Mouse (Mus musculus): ENCODE data around the gene Gm34653. TPM values are rescaled to one million over a fixed set of nuclear protein-coding genes. Genes with fewer than 3 reads are reported as not detected.
"Not testable (repeated sequence)": the region's sequence is repeated elsewhere in the genome, so short reads cannot be mapped to it uniquely, and the experiment has no call there.

Gm34653 gene
- polyA plus RNA-seq, 1 experiment, result not detected

GRCm38 (mm10) chr2:34828026-34828425, 4.8 kb upstream of the Gm34653 start:
- Histone ChIP-seq H3K27me3 (ENCODE audit: control insufficient read depth, insufficient read depth, insufficient read length) (no peaks in the 10 kb centered on the region), H3K4me2 (ENCODE audit: low read depth) (no peak overlapping the region), H3ac (ENCODE audit: control insufficient read depth, insufficient read length) (no peak overlapping the region), H3K79me2 (ENCODE audit: control insufficient read depth, insufficient read depth) (peaks cover 27% of the 10 kb centered on the region), H3K36me3 (ENCODE audit: control insufficient read depth, insufficient read depth) (no peaks in the 10 kb centered on the region), H3K4me3 (no peak overlapping the region)
- TF ChIP-seq MAX (IDR thresholded peaks at IDR 0.05; ENCODE audit: low read depth) (no peak), POLR2A (IDR thresholded peaks at IDR 0.05; ENCODE audit: insufficient read length, low read depth) (no peak), POLR2AphosphoS2 (IDR thresholded peaks at IDR 0.05; ENCODE audit: insufficient read length, low read depth) (no peak), TCF12 (IDR thresholded peaks at IDR 0.05; ENCODE audit: insufficient read depth, poor library complexity, severe bottlenecking) (no peak), MYOD1 (IDR thresholded peaks at IDR 0.05; ENCODE audit: control insufficient read depth in 1 of 3, insufficient read length in 2 of 3, low read depth in 2 of 3) (no peak), SRF (IDR thresholded peaks at IDR 0.05; ENCODE audit: control insufficient read depth, insufficient read length, low read depth) (no peak), TCF3 (IDR thresholded peaks at IDR 0.05; ENCODE audit: insufficient read length, low read depth) (no peak), E2F4 (IDR thresholded peaks at IDR 0.05; ENCODE audit: insufficient read depth) (no peak), CEBPB (IDR thresholded peaks at IDR 0.05; ENCODE audit: insufficient read depth, poor library complexity, severe bottlenecking) (no peak), MYOG (IDR thresholded peaks at IDR 0.05; ENCODE audit: control insufficient read depth in 1 of 3, insufficient read depth in 1 of 3, insufficient read length in 2 of 3, low read depth in 2 of 3) (no peak), USF1 (IDR thresholded peaks at IDR 0.05; ENCODE audit: low read depth) (no peak), REST (IDR thresholded peaks at IDR 0.05; ENCODE audit: insufficient read depth, insufficient read length) (no peak)

GRCm38 (mm10) chr2:34830066-34830465, 2.7 kb upstream of the Gm34653 start:
- not testable (repeated sequence) for H3K27me3 ChIP-seq (ENCODE audit: control insufficient read depth, insufficient read depth, insufficient read length); H3K4me2 ChIP-seq (ENCODE audit: low read depth); H3K36me3 ChIP-seq (ENCODE audit: control insufficient read depth, insufficient read depth); H3K79me2 ChIP-seq (ENCODE audit: control insufficient read depth, insufficient read depth); H3ac ChIP-seq (ENCODE audit: control insufficient read depth, insufficient read length); H3K4me3 ChIP-seq

- Histone ChIP-seq H3K36me3 (ENCODE audit: control insufficient read depth, insufficient read depth) (no peaks in the 10 kb centered on the region), H3K27me3 (ENCODE audit: control insufficient read depth, insufficient read depth, insufficient read length) (peaks cover 7% of the 10 kb centered on the region), H3K4me3 (no peak overlapping the region), H3K79me2 (ENCODE audit: control insufficient read depth, insufficient read depth) (no peaks in the 10 kb centered on the region), H3K4me2 (ENCODE audit: low read depth) (no peak overlapping the region), H3ac (ENCODE audit: control insufficient read depth, insufficient read length) (no peak overlapping the region)
- TF ChIP-seq TCF3 (IDR thresholded peaks at IDR 0.05; ENCODE audit: insufficient read length, low read depth) (no peak), CEBPB (IDR thresholded peaks at IDR 0.05; ENCODE audit: insufficient read depth, poor library complexity, severe bottlenecking) (no peak), MYOG (IDR thresholded peaks at IDR 0.05; ENCODE audit: control insufficient read depth in 1 of 3, insufficient read depth in 1 of 3, insufficient read length in 2 of 3, low read depth in 2 of 3) (no peak), MAX (IDR thresholded peaks at IDR 0.05; ENCODE audit: low read depth) (no peak), SRF (IDR thresholded peaks at IDR 0.05; ENCODE audit: control insufficient read depth, insufficient read length, low read depth) (no peak), MYOD1 (IDR thresholded peaks at IDR 0.05; ENCODE audit: control insufficient read depth in 1 of 3, insufficient read length in 2 of 3, low read depth in 2 of 3) (no peak), POLR2A (IDR thresholded peaks at IDR 0.05; ENCODE audit: insufficient read length, low read depth) (no peak), TCF12 (IDR thresholded peaks at IDR 0.05; ENCODE audit: insufficient read depth, poor library complexity, severe bottlenecking) (no peak), USF1 (IDR thresholded peaks at IDR 0.05; ENCODE audit: low read depth) (no peak)
Observed at GRCm38 (mm10) chr2:34833624-34834023, 817 bp downstream of the Gm34653 start.

GRCm38 (mm10) chr2:34835669-34836068, 2.9 kb downstream of the Gm34653 start:
- Histone ChIP-seq H3ac (ENCODE audit: control insufficient read depth, insufficient read length) (no peak overlapping the region), H3K4me2 (ENCODE audit: low read depth) (no peak overlapping the region), H3K36me3 (ENCODE audit: control insufficient read depth, insufficient read depth) (no peaks in the 10 kb centered on the region), H3K79me2 (ENCODE audit: control insufficient read depth, insufficient read depth) (no peaks in the 10 kb centered on the region), H3K27me3 (ENCODE audit: control insufficient read depth, insufficient read depth, insufficient read length) (peaks cover 7% of the 10 kb centered on the region), H3K4me3 (no peak overlapping the region)
- no peak for TF ChIP-seq USF1 (IDR thresholded peaks at IDR 0.05; ENCODE audit: low read depth)

GRCm38 (mm10) chr2:34840143-34840542, 7.3 kb downstream of the Gm34653 start:
- H3K79me2 ChIP-seq (ENCODE audit: control insufficient read depth, insufficient read depth); H3K36me3 ChIP-seq (ENCODE audit: control insufficient read depth, insufficient read depth); H3K4me2 ChIP-seq (ENCODE audit: low read depth); H3K4me3 ChIP-seq; H3ac ChIP-seq (ENCODE audit: control insufficient read depth, insufficient read length); H3K27me3 ChIP-seq (ENCODE audit: control insufficient read depth, insufficient read depth, insufficient read length): not testable (repeated sequence)

DNA sequence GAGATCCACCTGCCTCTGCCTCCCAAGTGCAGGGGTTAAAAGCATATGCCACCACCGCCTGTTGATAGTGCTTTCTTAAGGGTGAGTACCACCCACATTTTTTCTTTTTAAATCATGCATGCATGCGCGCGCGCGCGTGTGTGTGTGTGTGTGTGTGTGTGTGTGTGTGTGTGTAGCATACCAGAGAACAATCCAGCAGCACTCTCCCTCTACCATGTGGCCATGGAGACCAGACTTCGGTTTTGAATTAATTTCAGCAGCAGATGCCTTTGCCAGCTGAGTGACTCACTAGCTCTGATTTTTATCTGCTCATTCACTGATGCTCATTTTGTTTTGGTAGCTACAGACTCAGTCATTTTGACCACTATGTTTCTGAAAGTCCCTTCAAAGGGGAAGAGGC, 8.9 kb downstream of the Gm34653 start:
- H3K36me3 ChIP-seq (ENCODE audit: control insufficient read depth, insufficient read depth), result no peaks in the 10 kb centered on the region
- H3K27me3 ChIP-seq (ENCODE audit: control insufficient read depth, insufficient read depth, insufficient read length), result peaks cover 7% of the 10 kb centered on the region
- H3K79me2 ChIP-seq (ENCODE audit: control insufficient read depth, insufficient read depth), result no peaks in the 10 kb centered on the region
- H3ac ChIP-seq (ENCODE audit: control insufficient read depth, insufficient read length), result no peak overlapping the region
- no peak overlapping the region for H3K4me3 ChIP-seq
- H3K4me2 ChIP-seq (ENCODE audit: low read depth), result no peak overlapping the region
- no peak for TF ChIP-seq TCF3 (IDR thresholded peaks at IDR 0.05; ENCODE audit: insufficient read length, low read depth)
- no peak for TF ChIP-seq POLR2AphosphoS2 (IDR thresholded peaks at IDR 0.05; ENCODE audit: insufficient read length, low read depth)
- TF ChIP-seq USF1 (IDR thresholded peaks at IDR 0.05; ENCODE audit: low read depth), result no peak
- TF ChIP-seq REST (IDR thresholded peaks at IDR 0.05; ENCODE audit: insufficient read depth, insufficient read length), result no peak
- TF ChIP-seq TCF12 (IDR thresholded peaks at IDR 0.05; ENCODE audit: insufficient read depth, poor library complexity, severe bottlenecking), result no peak

All from myocyte (in vitro differentiated cells).